Mouse (Mus musculus) Muller cell, postnatal 12 days (primary cell): ENCODE measurements around the gene Rab11fip4.

Source experiments
- DNase-seq: peaks from one replicate; pipeline ENCODE4 v3.0.0-alpha.2; 2015; ENCODE audit errors: inconsistent ontology term

The Rab11fip4 gene

GRCm38 (mm10) chr11:79590664-79591590 is at the start of gene Rab11fip4:
Gene Rab11fip4, plus strand, starts transcription at chr11:79591212.
- peak; percentile 58 for DNase-seq

GRCm38 (mm10) chr11:79552622-79553021 is 38.4 kb upstream of the Rab11fip4 start:
- DNase-seq: no peak

- no peak for DNase-seq
These were observed 30.5 kb upstream of the Rab11fip4 start for GRCm38 (mm10) chr11:79560536-79560935.

- DNase-seq: no peak
These were observed 27.5 kb upstream of the Rab11fip4 start for GRCm38 (mm10) chr11:79563493-79563892.

- no peak for DNase-seq
These were observed 24.1 kb upstream of the Rab11fip4 start for GRCm38 (mm10) chr11:79566947-79567346.

GRCm38 (mm10) chr11:79568197-79568911 is 22.7 kb upstream of the Rab11fip4 start:
- no peak for DNase-seq

GRCm38 (mm10) chr11:79570319-79570718 is 20.7 kb upstream of the Rab11fip4 start:
- no peak for DNase-seq

- no peak for DNase-seq
These were observed 17.2 kb upstream of the Rab11fip4 start for GRCm38 (mm10) chr11:79573836-79574235.

GRCm38 (mm10) chr11:79575383-79576073 is 15.5 kb upstream of the Rab11fip4 start:
- DNase-seq: no peak

- DNase-seq: peak; percentile 37
These were observed 13.3 kb upstream of the Rab11fip4 start for GRCm38 (mm10) chr11:79577741-79578140.

- no peak for DNase-seq
These were observed 10.4 kb upstream of the Rab11fip4 start for GRCm38 (mm10) chr11:79580660-79581059.

- DNase-seq: no peak
These were observed 9.8 kb upstream of the Rab11fip4 start for GRCm38 (mm10) chr11:79581257-79581656.

GRCm38 (mm10) chr11:79584191-79584590 is 6.8 kb upstream of the Rab11fip4 start:
- peak; percentile 56 for DNase-seq

GRCm38 (mm10) chr11:79589317-79590075 is 1.5 kb upstream of the Rab11fip4 start:
- no peak for DNase-seq

- DNase-seq: no peak
These were observed 571 bp downstream of the Rab11fip4 start for GRCm38 (mm10) chr11:79591591-79591975.

- DNase-seq: peak; percentile 64
These were observed 2.5 kb downstream of the Rab11fip4 start for GRCm38 (mm10) chr11:79593495-79593894.

- no peak for DNase-seq
These were observed 19.4 kb downstream of the Rab11fip4 start for GRCm38 (mm10) chr11:79610454-79610853.

GRCm38 (mm10) chr11:79611011-79611666 is 20.1 kb downstream of the Rab11fip4 start:
- peak; percentile 91 for DNase-seq

GRCm38 (mm10) chr11:79612046-79612600 is 21.1 kb downstream of the Rab11fip4 start:
- DNase-seq: no peak

GRCm38 (mm10) chr11:79613084-79613483 is 22.1 kb downstream of the Rab11fip4 start:
- peak; percentile 53 for DNase-seq
